Mouse (Mus musculus): ENCODE measurements around the gene Ints11. TPM values are rescaled to one million over a fixed set of nuclear protein-coding genes. Genes with fewer than 3 reads are reported as not detected.

The Ints11 gene
- 27.6 and 27.8 TPM in 2 replicates for polyA plus RNA-seq (2015; fragmentation: Nextera tagmentation; extraction: Ambion mirVana)

GRCm38 (mm10) chr4:155869317-155870033 is at the start of gene Ints11, which contains the start of gene Cptp:
Gene Ints11, plus strand, starts transcription at chr4:155869546.
Gene Cptp, minus strand, starts transcription at chr4:155869440.

GRCm38 (mm10) chr4:155831205-155831766 is 38.1 kb upstream of the Ints11 start, which contains the start of gene Aurkaip1:
Gene Aurkaip1, plus strand, starts transcription at chr4:155831272.

GRCm38 (mm10) chr4:155839483-155839910 is 29.8 kb upstream of the Ints11 start, which contains the start of gene Mxra8:
Gene Mxra8, plus strand, starts transcription at chr4:155839680.

GRCm38 (mm10) chr4:155846871-155847578 is 22.3 kb upstream of the Ints11 start, which contains the start of gene Dvl1:
Gene Dvl1, plus strand, starts transcription at chr4:155847402.

GRCm38 (mm10) chr4:155863001-155863400 is 6.3 kb upstream of the Ints11 start, which contains the start of gene Tas1r3:
Gene Tas1r3, minus strand, starts transcription at chr4:155863362.

GRCm38 (mm10) chr4:155891551-155892001 is 22.2 kb downstream of the Ints11 start, which contains the start of the genes Pusl1 and Acap3:
Gene Pusl1, minus strand, starts transcription at chr4:155891781.
Gene Acap3, plus strand, starts transcription at chr4:155891822.

Small RNAs within 50 kb of the gene (microRNA-seq; reads per million reads assigned to microRNA genes)
- gene Gm22991: not detected

Other genes with a start within 250 kb of the Ints11 start
- gene Cdk11b, start 244.7 kb upstream of the Ints11 start, polyA plus RNA-seq (2015; fragmentation: Nextera tagmentation; extraction: Ambion mirVana): 45.0 and 53.4 TPM in 2 replicates
- gene Gm10563, start 224.1 kb upstream of the Ints11 start, polyA plus RNA-seq (2015; fragmentation: Nextera tagmentation; extraction: Ambion mirVana): not detected in 2 replicates
- 143 and 158 TPM in 2 replicates for gene Mmp23, start 216.2 kb upstream of the Ints11 start, polyA plus RNA-seq (2015; fragmentation: Nextera tagmentation; extraction: Ambion mirVana)
- gene Mib2, start 200.3 kb upstream of the Ints11 start, polyA plus RNA-seq (2015; fragmentation: Nextera tagmentation; extraction: Ambion mirVana): 10.8 and 11.4 TPM in 2 replicates
- gene Fndc10, start 175.2 kb upstream of the Ints11 start, polyA plus RNA-seq (2015; fragmentation: Nextera tagmentation; extraction: Ambion mirVana): 10.4 and 10.8 TPM in 2 replicates
- 133 and 144 TPM in 2 replicates for gene Ssu72, start 164.7 kb upstream of the Ints11 start, polyA plus RNA-seq (2015; fragmentation: Nextera tagmentation; extraction: Ambion mirVana)
- 0.35 and 0.58 TPM in 2 replicates for gene Tmem240, start 134.7 kb upstream of the Ints11 start, polyA plus RNA-seq (2015; fragmentation: Nextera tagmentation; extraction: Ambion mirVana)
- 43.9 and 46.1 TPM in 2 replicates for gene Atad3a, start 108.5 kb upstream of the Ints11 start, polyA plus RNA-seq (2015; fragmentation: Nextera tagmentation; extraction: Ambion mirVana)
- gene Vwa1, start 94.8 kb upstream of the Ints11 start, polyA plus RNA-seq (2015; fragmentation: Nextera tagmentation; extraction: Ambion mirVana): 47.5 and 51.7 TPM in 2 replicates
- 0.40 and 0.45 TPM in 2 replicates for gene Tmem88b, start 83.7 kb upstream of the Ints11 start, polyA plus RNA-seq (2015; fragmentation: Nextera tagmentation; extraction: Ambion mirVana)
- 0.16 and 0.24 TPM in 2 replicates for gene Ankrd65, start 79.1 kb upstream of the Ints11 start, polyA plus RNA-seq (2015; fragmentation: Nextera tagmentation; extraction: Ambion mirVana)
- gene Mrpl20, start 66.7 kb upstream of the Ints11 start, polyA plus RNA-seq (2015; fragmentation: Nextera tagmentation; extraction: Ambion mirVana): 437 and 466 TPM in 2 replicates
- 104 and 106 TPM in 2 replicates for gene Ccnl2, start 57.1 kb upstream of the Ints11 start, polyA plus RNA-seq (2015; fragmentation: Nextera tagmentation; extraction: Ambion mirVana)
- 119 and 125 TPM in 2 replicates for gene Aurkaip1, start 38.3 kb upstream of the Ints11 start, polyA plus RNA-seq (2015; fragmentation: Nextera tagmentation; extraction: Ambion mirVana)
- 126 and 133 TPM in 2 replicates for gene Mxra8, start 29.9 kb upstream of the Ints11 start, polyA plus RNA-seq (2015; fragmentation: Nextera tagmentation; extraction: Ambion mirVana)
- 5.5 and 8.2 TPM in 2 replicates for gene Dvl1, start 22.1 kb upstream of the Ints11 start, polyA plus RNA-seq (2015; fragmentation: Nextera tagmentation; extraction: Ambion mirVana)
- gene Tas1r3, start 6.2 kb upstream of the Ints11 start, polyA plus RNA-seq (2015; fragmentation: Nextera tagmentation; extraction: Ambion mirVana): 0.12 and 0.15 TPM in 2 replicates
- gene Cptp, start 106 bp upstream of the Ints11 start, polyA plus RNA-seq (2015; fragmentation: Nextera tagmentation; extraction: Ambion mirVana): 11.3 and 12.5 TPM in 2 replicates
- 37.0 and 40.7 TPM in 2 replicates for gene Pusl1, start 22.2 kb downstream of the Ints11 start, polyA plus RNA-seq (2015; fragmentation: Nextera tagmentation; extraction: Ambion mirVana)
- 9.9 and 10.4 TPM in 2 replicates for gene Acap3, start 22.3 kb downstream of the Ints11 start, polyA plus RNA-seq (2015; fragmentation: Nextera tagmentation; extraction: Ambion mirVana)
- 69.0 and 72.3 TPM in 2 replicates for gene Ube2j2, start 74.3 kb downstream of the Ints11 start, polyA plus RNA-seq (2015; fragmentation: Nextera tagmentation; extraction: Ambion mirVana)
- 32.4 and 35.1 TPM in 2 replicates for gene C1qtnf12, start 92.8 kb downstream of the Ints11 start, polyA plus RNA-seq (2015; fragmentation: Nextera tagmentation; extraction: Ambion mirVana)
- gene B3galt6, start 123.1 kb downstream of the Ints11 start, polyA plus RNA-seq (2015; fragmentation: Nextera tagmentation; extraction: Ambion mirVana): 9.5 and 10.8 TPM in 2 replicates
- 117 and 120 TPM in 2 replicates for gene Sdf4, start 123.3 kb downstream of the Ints11 start, polyA plus RNA-seq (2015; fragmentation: Nextera tagmentation; extraction: Ambion mirVana)
- gene Tnfrsf4, start 144.3 kb downstream of the Ints11 start, polyA plus RNA-seq (2015; fragmentation: Nextera tagmentation; extraction: Ambion mirVana): 0.46 and 0.61 TPM in 2 replicates
- 1.2 and 1.8 TPM in 2 replicates for gene Tnfrsf18, start 156.6 kb downstream of the Ints11 start, polyA plus RNA-seq (2015; fragmentation: Nextera tagmentation; extraction: Ambion mirVana)
- 1.7 and 2.4 TPM in 2 replicates for gene Ttll10, start 189.9 kb downstream of the Ints11 start, polyA plus RNA-seq (2015; fragmentation: Nextera tagmentation; extraction: Ambion mirVana)
- gene 9430015G10Rik, start 240.4 kb downstream of the Ints11 start, polyA plus RNA-seq (2015; fragmentation: Nextera tagmentation; extraction: Ambion mirVana): 5.8 and 6.9 TPM in 2 replicates